Mouse (Mus musculus) embryonic fibroblast, embryonic 13.5 days (primary cell): ENCODE measurements around the gene Hoxd13.

ENCODE experiments used
- CTCF ChIP-seq: IDR thresholded peaks from 2 replicates; pipeline ENCODE4 v1.5.1; 2011; ENCODE audit warnings: mild to moderate bottlenecking, control low read depth, low read length, moderate library complexity, borderline replicate concordance; ENCODE audit not compliant: insufficient read depth
- POLR2A ChIP-seq: IDR thresholded peaks from 2 replicates; pipeline ENCODE4 v1.6.1; 2011; ENCODE audit warnings: low read depth, mild to moderate bottlenecking, control low read depth, low read length, moderate library complexity

DNA sequence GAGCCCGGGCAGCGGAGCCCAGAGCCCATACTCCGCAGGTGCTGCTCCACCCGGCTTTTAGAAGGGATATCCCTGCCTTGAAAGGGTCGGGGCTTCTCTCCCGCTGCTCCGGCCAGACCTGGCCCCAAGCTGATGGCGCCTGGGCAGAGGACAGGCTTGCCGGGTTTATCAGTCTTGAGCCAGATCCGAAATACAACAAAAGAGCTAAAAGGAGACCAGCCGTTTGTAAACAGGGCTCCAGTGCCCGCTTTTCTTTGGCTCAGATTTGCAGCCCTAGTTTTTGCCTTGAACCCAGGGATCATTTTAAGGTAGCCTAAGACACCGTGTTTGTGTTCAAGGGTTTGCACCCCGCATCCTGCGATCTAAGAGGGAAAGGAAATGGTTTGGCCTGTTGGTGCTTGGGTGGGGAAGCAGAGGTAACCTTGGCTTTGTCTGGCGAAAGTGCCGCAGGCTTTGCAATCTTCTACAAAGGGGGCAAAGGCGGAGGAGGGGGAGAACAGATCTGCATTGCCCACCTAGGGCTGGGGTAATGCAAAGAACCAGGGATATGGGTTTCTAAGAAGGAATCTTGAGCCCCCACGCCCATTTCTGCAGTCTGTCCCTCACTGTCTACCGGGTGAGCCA lies 24.8 kb downstream of the Hoxd13 start:
- TF ChIP-seq CTCF, result no peak
- TF ChIP-seq POLR2A, result no peak
